Mouse (Mus musculus): ENCODE measurements around the gene Anks1. TPM values are rescaled to one million over a fixed set of nuclear protein-coding genes. Genes with fewer than 3 reads are reported as not detected.

Anks1 gene
- polyA plus RNA-seq, 1 experiment = 19.1 TPM

GRCm38 (mm10) chr17:27925504-27925903 is 16.4 kb downstream of the Anks1 start:
- TF ChIP-seq GATA1 (IDR thresholded peaks at IDR 0.05; ENCODE audit: borderline replicate concordance, low read length) = no peak
- no peak for TF ChIP-seq FLI1 (IDR thresholded peaks at IDR 0.05; ENCODE audit: low read length)
- peaks cover 8% of the 10 kb centered on the region for H3K36me3 ChIP-seq (replicated peaks; ENCODE audit: low read length)
- no peaks in the 10 kb centered on the region for H3K9me3 ChIP-seq
- H3K4me1 ChIP-seq = peaks cover 46% of the 10 kb centered on the region
- H3K4me3 ChIP-seq (replicated peaks) = no peak overlapping the region
- H3K27me3 ChIP-seq (replicated peaks) = peaks cover 2% of the 10 kb centered on the region

- no peak overlapping the region for H3K4me3 ChIP-seq (replicated peaks)
- H3K27me3 ChIP-seq (replicated peaks) = peaks cover 2% of the 10 kb centered on the region
- peaks cover 11% of the 10 kb centered on the region for H3K36me3 ChIP-seq (replicated peaks; ENCODE audit: low read length)
- peaks cover 42% of the 10 kb centered on the region for H3K4me1 ChIP-seq
- TF ChIP-seq FLI1 (IDR thresholded peaks at IDR 0.05; ENCODE audit: low read length) = no peak
- no peak for TF ChIP-seq GATA1 (IDR thresholded peaks at IDR 0.05; ENCODE audit: borderline replicate concordance, low read length)
- H3K9me3 ChIP-seq = peaks cover 5% of the 10 kb centered on the region; the same call in 1 of the 2 replicates
Observed at GRCm38 (mm10) chr17:27930291-27930690, 21.2 kb downstream of the Anks1 start.

GRCm38 (mm10) chr17:27931826-27932225 is 22.7 kb downstream of the Anks1 start:
- no peak for TF ChIP-seq GATA1 (IDR thresholded peaks at IDR 0.05; ENCODE audit: borderline replicate concordance, low read length)
- no peak for TF ChIP-seq FLI1 (IDR thresholded peaks at IDR 0.05; ENCODE audit: low read length)
- Histone ChIP-seq H3K9me3 (peaks cover 5% of the 10 kb centered on the region; the same call in 1 of the 2 replicates), H3K27me3 (replicated peaks) (no peaks in the 10 kb centered on the region), H3K4me3 (replicated peaks) (no peak overlapping the region), H3K36me3 (replicated peaks; ENCODE audit: low read length) (peaks cover 11% of the 10 kb centered on the region), H3K4me1 (peaks cover 39% of the 10 kb centered on the region)

- TF ChIP-seq GATA1 (IDR thresholded peaks at IDR 0.05; ENCODE audit: borderline replicate concordance, low read length) (no peak), FLI1 (IDR thresholded peaks at IDR 0.05; ENCODE audit: low read length) (no peak)
- peaks cover 5% of the 10 kb centered on the region; the same call in 1 of the 2 replicates for H3K9me3 ChIP-seq
- peaks cover 6% of the 10 kb centered on the region for H3K36me3 ChIP-seq (replicated peaks; ENCODE audit: low read length)
- no peak overlapping the region for H3K4me3 ChIP-seq (replicated peaks)
- no peaks in the 10 kb centered on the region for H3K27me3 ChIP-seq (replicated peaks)
- H3K4me1 ChIP-seq = peaks cover 57% of the 10 kb centered on the region
Observed at GRCm38 (mm10) chr17:27934136-27934910, 25.2 kb downstream of the Anks1 start.

- H3K9me3 ChIP-seq = peaks cover 5% of the 10 kb centered on the region; the same call in 1 of the 2 replicates
- H3K4me1 ChIP-seq = peaks cover 65% of the 10 kb centered on the region
Observed at GRCm38 (mm10) chr17:27935091-27935490, 26.0 kb downstream of the Anks1 start.

GRCm38 (mm10) chr17:27937054-27937615 is 28.0 kb downstream of the Anks1 start:
- peaks cover 5% of the 10 kb centered on the region; the same call in 1 of the 2 replicates for H3K9me3 ChIP-seq
- TF ChIP-seq GATA1 (IDR thresholded peaks at IDR 0.05; ENCODE audit: borderline replicate concordance, low read length) (no peak), FLI1 (IDR thresholded peaks at IDR 0.05; ENCODE audit: low read length) (no peak)
- H3K36me3 ChIP-seq (replicated peaks; ENCODE audit: low read length) = peaks cover 6% of the 10 kb centered on the region
- no peaks in the 10 kb centered on the region for H3K27me3 ChIP-seq (replicated peaks)
- H3K4me3 ChIP-seq (replicated peaks) = no peak overlapping the region
- H3K4me1 ChIP-seq = peaks cover 85% of the 10 kb centered on the region

More at GRCm38 (mm10) chr17:27935091-27935490, 26.0 kb downstream of the Anks1 start:
- TF ChIP-seq GATA1 (IDR thresholded peaks at IDR 0.05; ENCODE audit: borderline replicate concordance, low read length) = no peak
- no peak for TF ChIP-seq FLI1 (IDR thresholded peaks at IDR 0.05; ENCODE audit: low read length)
- Histone ChIP-seq H3K27me3 (replicated peaks) (no peaks in the 10 kb centered on the region), H3K4me3 (replicated peaks) (no peak overlapping the region), H3K36me3 (replicated peaks; ENCODE audit: low read length) (peaks cover 6% of the 10 kb centered on the region)

- Histone ChIP-seq H3K36me3 (replicated peaks; ENCODE audit: low read length) (peaks cover 6% of the 10 kb centered on the region), H3K4me3 (replicated peaks) (peak overlapping the region; percentile 36), H3K9me3 (peaks cover 5% of the 10 kb centered on the region; the same call in 1 of the 2 replicates), H3K4me1 (peaks cover 85% of the 10 kb centered on the region), H3K27me3 (replicated peaks) (no peaks in the 10 kb centered on the region)
- TF ChIP-seq GATA1 (IDR thresholded peaks at IDR 0.05; ENCODE audit: borderline replicate concordance, low read length) (no peak), FLI1 (IDR thresholded peaks at IDR 0.05; ENCODE audit: low read length) (no peak)
Observed at GRCm38 (mm10) chr17:27938121-27938754, 29.1 kb downstream of the Anks1 start.

- Histone ChIP-seq H3K4me1 (peaks cover 80% of the 10 kb centered on the region), H3K27me3 (replicated peaks) (no peaks in the 10 kb centered on the region), H3K9me3 (peaks cover 5% of the 10 kb centered on the region; the same call in 1 of the 2 replicates), H3K4me3 (replicated peaks) (peak overlapping the region; percentile 47), H3K36me3 (replicated peaks; ENCODE audit: low read length) (peaks cover 6% of the 10 kb centered on the region)
- TF ChIP-seq GATA1 (IDR thresholded peaks at IDR 0.05; ENCODE audit: borderline replicate concordance, low read length) = no peak
- no peak for TF ChIP-seq FLI1 (IDR thresholded peaks at IDR 0.05; ENCODE audit: low read length)
Observed at GRCm38 (mm10) chr17:27939028-27939427, 29.9 kb downstream of the Anks1 start.

GRCm38 (mm10) chr17:27940352-27940751 is 31.2 kb downstream of the Anks1 start:
- TF ChIP-seq GATA1 (IDR thresholded peaks at IDR 0.05; ENCODE audit: borderline replicate concordance, low read length) (no peak), FLI1 (IDR thresholded peaks at IDR 0.05; ENCODE audit: low read length) (no peak)
- no peaks in the 10 kb centered on the region for H3K36me3 ChIP-seq (replicated peaks; ENCODE audit: low read length)
- peaks cover 69% of the 10 kb centered on the region for H3K4me1 ChIP-seq
- no peaks in the 10 kb centered on the region for H3K27me3 ChIP-seq (replicated peaks)
- H3K4me3 ChIP-seq (replicated peaks) = no peak overlapping the region
- H3K9me3 ChIP-seq = no peaks in the 10 kb centered on the region

Measured in megakaryocyte, embryonic 14.5 days (primary cell).